Comparison of ENCODE assay signal across 15 mouse cellular contexts in genomic region chr9:32899801-32900200, GRCm38 (mm10).
DNase-seq lines count a peak whose midpoint lies in the region; ATAC-seq and TF ChIP-seq lines count a peak whose summit lies in the region.
"Had no signal": no experiment of that assay in that cellular context is flagged by ENCODE, and none has a peak within 500 bp of the region (broad histone marks: within the 10 kb centered on the region; RNA-seq: fewer than 3 reads in every experiment).

No protein-coding gene starts in this region.

- intact Hi-C loops in heart, adult 2 months (cut with DNase I): loop anchor here (10.0 kb wide), 2 partner anchors 65 to 185 kb away; no protein-coding TSS in a partner anchor
- intact Hi-C loops in heart, postnatal 25 days (cut with DNase I): no loop called here

- no peak for ATAC-seq in lung, embryonic 16.5 days (ENCODE audit: low read depth)

- no peak overlapping the region for H3K4me3 ChIP-seq in heart, adult 2 months
- no peak overlapping the region for H3K4me3 ChIP-seq in lung, embryonic 16.5 days (ENCODE audit: low read length)
- H3K4me3 ChIP-seq: forebrain, embryonic 12.5 days; heart, embryonic 13.5 days; hindbrain, embryonic 15.5 days; liver, embryonic 13.5 days had no signal

- peak in 1 of 2 experiments; percentile 28 for DNase-seq in heart, adult 2 months
- no peak for DNase-seq in heart, postnatal 25 days (ENCODE audit: low spot score)
- peak; percentile 3 for DNase-seq in retina, embryonic 14.5 days (ENCODE audit: low spot score)
- no peak for DNase-seq in retina, postnatal 1 day
- DNase-seq in yolk sac, embryonic 10.5 days (ENCODE audit: low spot score): peak; percentile 6
- DNase-seq in right cerebral cortex, postnatal 14 days: no peak
- DNase-seq in frontal cortex, postnatal 36 days (ENCODE audit: low spot score in 2 of 2): no peak
- DNase-seq: cerebellum, postnatal 25 days; kidney, adult 18-20 months; liver, embryonic 13.5 days had no signal

- H3K9me3 ChIP-seq in lung, embryonic 16.5 days (ENCODE audit: control insufficient read depth, low read length): no peaks in the 10 kb centered on the region
- H3K9me3 ChIP-seq: forebrain, embryonic 12.5 days; G1E; heart, embryonic 13.5 days; hindbrain, embryonic 15.5 days; liver, embryonic 13.5 days had no signal

- no peaks in the 10 kb centered on the region for H3K27me3 ChIP-seq in heart, adult 2 months (ENCODE audit: control insufficient read depth, insufficient read depth, low read length)
- H3K27me3 ChIP-seq in lung, embryonic 16.5 days (ENCODE audit: control insufficient read depth, insufficient read depth, low read depth, low read length): no peaks in the 10 kb centered on the region
- H3K27me3 ChIP-seq: forebrain, embryonic 12.5 days; heart, embryonic 13.5 days; hindbrain, embryonic 15.5 days; liver, embryonic 13.5 days had no signal

- H3K9ac ChIP-seq in heart, adult 2 months (ENCODE audit: low read depth, low read length): no peak overlapping the region
- H3K9ac ChIP-seq in lung, embryonic 16.5 days (ENCODE audit: low read length): no peak overlapping the region
- H3K9ac ChIP-seq: forebrain, embryonic 12.5 days; heart, embryonic 13.5 days; hindbrain, embryonic 15.5 days; liver, embryonic 13.5 days had no signal

- TF ChIP-seq EP300 in heart, adult 2 months (IDR thresholded peaks at IDR 0.05; ENCODE audit: insufficient read depth, low read depth, low read length): no peak

- peak overlapping the region; percentile 89 for H3K27ac ChIP-seq in heart, adult 2 months
- H3K27ac ChIP-seq in lung, embryonic 16.5 days (ENCODE audit: low read length): peak overlapping the region; percentile 44
- H3K27ac ChIP-seq: forebrain, embryonic 12.5 days; hindbrain, embryonic 15.5 days; liver, embryonic 13.5 days had no signal

- TF ChIP-seq POLR2A in heart, adult 2 months (IDR thresholded peaks at IDR 0.05; ENCODE audit: insufficient read depth, low read depth, low read length): no peak

- no peak overlapping the region for H3K4me2 ChIP-seq in lung, embryonic 16.5 days (ENCODE audit: low read depth, low read length)
- H3K4me2 ChIP-seq: forebrain, embryonic 12.5 days; heart, embryonic 13.5 days; hindbrain, embryonic 15.5 days; liver, embryonic 13.5 days had no signal

- no peaks in the 10 kb centered on the region for H3K79me2 ChIP-seq in heart, adult 2 months (replicated peaks; ENCODE audit: control insufficient read depth, insufficient read depth, low read length)

- peaks cover 6% of the 10 kb centered on the region for H3K36me3 ChIP-seq in heart, adult 2 months (ENCODE audit: control insufficient read depth, insufficient read depth, low read length)
- no peaks in the 10 kb centered on the region for H3K36me3 ChIP-seq in lung, embryonic 16.5 days (ENCODE audit: control insufficient read depth, insufficient read depth, low read length)
- H3K36me3 ChIP-seq: forebrain, embryonic 12.5 days; G1E; heart, embryonic 13.5 days; hindbrain, embryonic 15.5 days; liver, embryonic 13.5 days had no signal

- H3K4me1 ChIP-seq in heart, adult 2 months (ENCODE audit: control insufficient read depth, insufficient read depth, low read length): peaks cover 14% of the 10 kb centered on the region
- H3K4me1 ChIP-seq in lung, embryonic 16.5 days (replicated peaks; ENCODE audit: control insufficient read depth, insufficient read depth, low read length): no peaks in the 10 kb centered on the region
- H3K4me1 ChIP-seq: forebrain, embryonic 12.5 days; heart, embryonic 13.5 days; hindbrain, embryonic 15.5 days; liver, embryonic 13.5 days had no signal

- 35% methylated on average over 4 of the region's 4 CpGs for WGBS in heart, adult 2 months
- WGBS in lung, embryonic 16.5 days: 20% methylated on average over 4 of the region's 4 CpGs

- no peak for TF ChIP-seq CTCF in heart, adult 2 months (IDR thresholded peaks at IDR 0.05)

Comparison
In these comparisons a context has a peak if more than half of its experiments do, and no peak if none do; other contexts are left out.
1. DNase-seq: peak in retina, embryonic 14.5 days (single experiment) and yolk sac, embryonic 10.5 days (single experiment); none in heart, postnatal 25 days (single experiment), retina, postnatal 1 day (single experiment), right cerebral cortex, postnatal 14 days (single experiment) and frontal cortex, postnatal 36 days (0 of 2).